Mouse (Mus musculus) mature B cell (primary cell): ENCODE measurements around the gene H2-DMb1.

Source experiments
- in situ Hi-C: fragments of 300-500 bp; cut with MboI; formaldehyde crosslinking; loops from 2 replicates; pipeline ENCODE4 v1.14.3; 2019

Gene H2-DMb1

DNA sequence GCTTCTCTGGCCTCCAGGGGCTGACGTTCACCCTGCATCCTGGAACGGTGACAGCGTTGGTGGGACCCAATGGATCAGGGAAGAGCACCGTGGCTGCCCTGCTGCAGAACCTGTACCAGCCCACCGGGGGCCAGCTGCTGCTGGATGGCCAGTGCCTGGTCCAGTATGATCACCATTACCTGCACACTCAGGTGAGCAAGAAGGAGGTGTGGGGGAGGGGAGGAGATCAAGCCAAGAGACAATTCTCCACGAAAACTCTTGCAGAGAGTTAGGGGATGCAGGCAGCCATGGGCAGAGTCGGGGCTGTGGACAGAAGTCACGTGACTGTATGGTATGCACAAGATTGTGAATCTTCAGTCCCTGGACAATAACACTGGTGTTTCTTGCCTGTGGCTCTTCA is 40.6 kb downstream of the H2-DMb1 start:
- in situ Hi-C loops = loop anchor here (25.0 kb wide), 1 partner anchor 394 kb away; the partner anchor contains the start of genes Ager, Gpsm3 and Pbx2

DNA sequence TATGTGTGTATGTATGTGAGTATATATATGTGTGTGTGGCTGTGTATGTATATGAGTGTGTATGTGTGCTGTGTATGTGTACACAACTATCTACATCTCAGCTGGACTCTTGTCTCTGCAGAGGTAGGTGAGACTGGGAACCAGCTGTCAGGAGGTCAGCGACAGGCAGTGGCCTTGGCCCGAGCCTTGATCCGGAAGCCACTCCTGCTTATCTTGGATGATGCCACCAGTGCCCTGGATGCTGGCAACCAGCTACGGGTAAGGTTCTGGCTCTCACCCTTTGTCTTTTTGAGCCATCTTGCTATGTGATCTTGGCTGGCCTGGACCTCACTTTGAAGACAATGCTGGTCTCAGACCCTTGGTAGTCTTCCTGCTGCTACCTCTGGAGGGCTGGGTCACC is 41.9 kb downstream of the H2-DMb1 start:
- in situ Hi-C loops = loop anchor here (25.0 kb wide), 1 partner anchor 393 kb away; the partner anchor contains the start of genes Ager, Gpsm3 and Pbx2

DNA sequence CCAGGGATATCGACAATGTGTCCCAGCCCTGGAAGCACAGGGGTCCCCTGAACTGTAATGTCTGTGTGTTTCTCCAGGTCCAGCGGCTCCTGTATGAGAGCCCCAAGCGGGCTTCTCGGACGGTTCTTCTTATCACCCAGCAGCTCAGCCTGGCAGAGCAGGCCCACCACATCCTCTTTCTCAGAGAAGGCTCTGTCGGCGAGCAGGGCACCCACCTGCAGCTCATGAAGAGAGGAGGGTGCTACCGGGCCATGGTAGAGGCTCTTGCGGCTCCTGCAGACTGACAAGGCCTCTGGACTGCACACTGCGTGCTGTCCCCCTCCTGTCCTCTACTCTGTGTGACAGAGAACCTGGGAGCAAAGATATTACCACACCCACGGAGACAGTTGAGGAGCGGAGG is 43.6 kb downstream of the H2-DMb1 start:
- in situ Hi-C loops = loop anchor here (25.0 kb wide), 1 partner anchor 391 kb away; the partner anchor contains the start of genes Ager, Gpsm3 and Pbx2

DNA sequence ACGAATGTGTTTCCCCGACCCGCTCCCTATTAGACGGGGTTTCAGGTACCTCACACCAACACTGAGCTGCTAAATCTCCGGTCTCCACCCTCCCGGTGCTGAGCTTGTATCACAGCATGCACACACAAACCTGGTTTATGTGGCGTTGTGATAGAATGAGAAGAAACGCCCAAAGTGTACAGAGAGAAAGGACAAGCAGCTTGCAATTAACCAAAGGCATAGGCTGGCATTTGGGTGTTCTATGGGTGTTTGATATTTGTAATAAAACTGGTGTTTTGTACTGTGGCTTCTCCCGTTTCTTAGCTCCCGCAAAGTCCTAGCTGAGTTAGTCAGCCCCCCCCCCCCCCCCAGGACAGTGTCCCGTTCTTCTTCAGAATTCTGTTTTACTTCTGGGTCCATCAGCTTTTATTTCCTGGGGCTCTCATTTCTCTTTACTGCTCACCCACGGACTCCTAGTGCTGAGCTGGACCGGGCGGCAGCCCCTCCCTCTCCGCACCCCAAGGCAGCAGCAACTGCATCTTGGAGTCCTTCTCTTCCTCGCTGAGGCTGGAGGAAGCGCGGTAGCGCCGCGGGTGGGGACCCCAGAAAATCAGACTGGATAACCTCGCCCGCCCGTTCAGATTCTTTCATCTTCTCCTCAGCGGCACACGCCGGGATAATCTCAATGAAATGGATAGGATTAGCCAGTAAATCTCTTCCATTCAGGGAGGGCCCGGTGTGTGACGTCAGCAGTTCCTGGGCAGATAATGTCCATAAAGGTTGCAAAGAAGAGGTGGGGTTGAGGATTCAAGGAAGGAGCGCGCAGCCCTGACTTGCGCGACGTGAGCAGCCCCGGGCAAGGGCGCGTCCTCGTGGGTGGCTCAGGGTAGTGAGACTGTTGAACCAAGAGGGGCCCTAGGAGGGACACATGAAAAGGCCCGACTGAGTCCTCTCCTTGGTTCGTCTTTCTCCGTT is 44.3 kb downstream of the H2-DMb1 start, which contains the start of gene Psmb8:
TSS of gene Psmb8 (plus strand) at position 781 of the 954 bp plus-strand sequence.
- in situ Hi-C loops = loop anchor here (25.0 kb wide), 1 partner anchor 390 kb away; the partner anchor contains the start of genes Ager, Gpsm3 and Pbx2

DNA sequence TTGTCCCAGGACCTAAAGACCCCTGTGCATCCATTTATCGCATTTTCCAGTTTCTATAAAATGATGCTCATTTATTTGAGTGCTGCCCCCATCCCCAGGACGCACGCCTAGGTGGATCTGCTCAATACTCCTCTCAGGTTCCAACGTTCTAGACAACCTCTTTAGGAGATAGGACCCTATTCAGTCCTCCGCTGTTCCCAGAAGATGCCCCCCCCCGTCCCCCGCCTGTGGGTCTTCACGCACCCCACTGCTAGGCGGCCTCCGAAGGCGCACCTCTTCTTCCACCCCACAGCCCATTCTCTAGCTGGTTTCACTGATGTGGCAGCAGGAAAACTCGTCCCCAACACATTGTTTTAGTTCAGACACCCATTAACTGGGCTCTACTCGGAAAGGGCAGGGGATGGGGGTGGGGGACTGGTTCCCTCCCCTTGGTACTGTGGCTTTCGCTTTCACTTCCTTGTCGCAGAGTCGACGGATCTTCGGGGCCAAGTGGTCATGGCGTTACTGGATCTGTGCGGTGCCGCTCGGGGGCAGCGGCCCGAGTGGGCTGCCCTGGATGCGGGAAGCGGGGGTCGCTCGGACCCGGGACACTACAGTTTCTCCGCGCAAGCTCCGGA is 45.1 kb downstream of the H2-DMb1 start:
- in situ Hi-C loops = loop anchor here (25.0 kb wide), 1 partner anchor 389 kb away; the partner anchor contains the start of genes Ager, Gpsm3 and Pbx2

DNA sequence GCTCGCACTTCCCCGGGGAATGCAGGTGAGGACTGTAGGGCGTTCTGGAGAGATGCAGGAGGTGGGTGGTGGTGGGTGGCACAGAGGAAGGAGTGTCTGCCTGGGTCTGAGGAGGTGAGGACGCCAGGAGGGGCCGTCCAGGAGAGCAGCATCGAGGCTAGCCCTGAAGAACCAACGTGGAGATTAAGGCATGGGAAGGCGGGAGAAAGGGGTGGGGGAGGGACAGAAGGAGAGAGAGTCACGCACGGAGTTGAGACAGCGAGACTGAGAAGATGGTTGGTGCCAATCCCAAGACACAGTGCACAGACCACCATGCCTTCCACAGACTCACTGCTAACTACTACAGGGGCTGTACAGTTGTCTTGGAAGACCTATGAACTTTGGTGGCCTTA is 45.6 kb downstream of the H2-DMb1 start:
- in situ Hi-C loops = loop anchor here (25.0 kb wide), 1 partner anchor 389 kb away; the partner anchor contains the start of genes Ager, Gpsm3 and Pbx2

DNA sequence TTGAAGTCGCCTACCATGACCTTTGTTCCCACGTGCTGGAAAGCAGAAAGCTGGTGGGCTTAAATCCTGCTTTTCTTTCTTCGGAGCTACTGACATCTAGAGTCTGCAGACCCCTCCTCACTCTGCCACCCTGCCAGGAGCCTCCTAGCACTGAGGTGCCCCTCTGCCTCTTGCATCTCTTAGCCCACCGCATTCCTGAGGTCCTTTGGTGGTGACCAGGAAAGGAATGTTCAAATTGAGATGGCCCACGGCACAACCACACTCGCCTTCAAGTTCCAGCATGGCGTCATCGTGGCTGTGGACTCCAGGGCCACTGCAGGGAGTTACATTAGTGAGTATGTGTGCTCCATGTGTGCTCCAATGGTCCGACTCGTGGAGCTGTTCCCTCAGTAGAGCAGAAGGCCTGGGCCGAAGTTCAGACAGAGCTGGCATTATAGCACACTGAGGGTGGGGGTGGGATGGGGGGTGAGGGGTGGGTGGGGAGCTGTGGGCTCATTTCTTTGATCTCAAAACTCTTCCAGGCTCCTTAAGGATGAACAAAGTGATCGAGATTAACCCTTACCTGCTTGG is 46.3 kb downstream of the H2-DMb1 start:
- in situ Hi-C loops = loop anchor here (25.0 kb wide), 1 partner anchor 388 kb away; the partner anchor contains the start of genes Ager, Gpsm3 and Pbx2

DNA sequence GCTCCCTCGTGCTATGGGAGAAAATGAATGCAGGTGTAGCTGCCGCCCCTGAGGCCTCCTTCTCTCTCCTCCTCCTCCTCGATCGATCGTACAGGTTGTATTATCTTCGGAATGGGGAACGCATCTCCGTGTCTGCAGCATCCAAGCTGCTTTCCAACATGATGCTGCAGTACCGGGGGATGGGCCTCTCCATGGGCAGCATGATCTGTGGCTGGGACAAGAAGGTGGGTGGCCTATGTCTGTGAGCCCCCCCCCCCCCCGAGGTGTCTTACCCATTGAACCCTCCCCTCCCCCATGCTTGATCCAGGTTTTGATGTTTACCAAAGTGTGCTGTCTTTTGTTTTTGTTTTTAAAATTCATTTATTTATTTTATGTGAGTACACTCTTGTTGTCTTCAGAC is 47.2 kb downstream of the H2-DMb1 start:
- in situ Hi-C loops = no loop called here

DNA sequence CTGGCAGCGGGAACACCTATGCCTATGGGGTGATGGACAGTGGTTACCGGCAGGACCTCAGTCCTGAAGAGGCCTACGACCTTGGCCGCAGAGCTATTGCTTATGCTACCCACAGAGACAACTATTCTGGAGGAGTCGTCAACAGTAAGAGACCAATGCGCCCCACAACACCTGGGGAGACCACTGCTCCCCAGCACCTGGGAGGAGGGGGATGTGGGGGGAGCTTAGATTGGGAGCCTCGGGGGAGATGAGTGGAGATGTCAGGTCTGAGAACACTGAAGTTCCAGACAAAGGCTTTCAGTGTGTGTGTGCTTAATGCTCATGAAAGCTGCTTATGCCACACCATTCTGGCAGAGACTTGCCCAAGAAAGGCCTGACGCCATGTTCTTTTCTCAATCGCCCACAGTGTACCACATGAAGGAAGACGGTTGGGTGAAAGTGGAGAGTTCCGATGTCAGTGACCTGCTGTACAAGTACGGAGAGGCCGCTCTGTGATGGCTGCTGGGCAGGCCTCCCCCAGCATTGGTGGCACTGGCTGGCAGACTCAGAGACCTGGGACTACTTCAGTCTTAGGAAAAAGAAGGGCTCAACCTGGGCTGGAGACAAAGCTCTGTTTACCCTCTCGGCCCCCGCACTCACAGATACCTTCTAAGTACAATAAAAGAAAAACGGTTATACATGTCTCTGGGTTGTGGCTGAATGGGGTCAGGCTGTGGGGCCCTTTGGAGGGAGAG is 48.1 kb downstream of the H2-DMb1 start:
- in situ Hi-C loops = no loop called here

DNA sequence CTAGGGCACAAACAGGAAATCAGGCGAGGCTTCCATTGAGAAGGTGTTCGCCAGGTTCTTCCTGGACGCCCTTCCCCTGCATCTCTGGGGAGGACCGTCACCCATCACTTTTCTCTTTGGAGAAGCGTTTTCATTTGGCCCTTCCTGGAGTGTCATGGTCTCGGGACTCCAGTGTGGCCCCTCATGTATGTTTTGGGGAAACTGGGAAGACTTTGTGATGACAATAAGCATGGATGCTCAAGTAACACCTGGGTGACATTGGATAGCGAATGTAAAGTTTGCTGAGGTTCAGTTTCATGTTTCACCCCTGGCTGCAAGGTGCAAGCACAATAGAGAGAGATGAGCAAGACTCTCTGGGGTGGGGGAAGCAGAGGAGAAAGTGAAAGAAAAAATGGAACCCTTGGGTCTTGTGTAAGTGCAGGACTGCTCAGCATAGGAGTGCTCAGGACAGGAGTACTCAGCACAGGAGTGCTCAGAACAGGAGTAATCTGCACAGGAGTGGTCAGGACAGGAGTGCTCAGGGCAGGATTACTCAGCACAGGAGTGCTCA is 48.7 kb downstream of the H2-DMb1 start:
- in situ Hi-C loops = no loop called here

DNA sequence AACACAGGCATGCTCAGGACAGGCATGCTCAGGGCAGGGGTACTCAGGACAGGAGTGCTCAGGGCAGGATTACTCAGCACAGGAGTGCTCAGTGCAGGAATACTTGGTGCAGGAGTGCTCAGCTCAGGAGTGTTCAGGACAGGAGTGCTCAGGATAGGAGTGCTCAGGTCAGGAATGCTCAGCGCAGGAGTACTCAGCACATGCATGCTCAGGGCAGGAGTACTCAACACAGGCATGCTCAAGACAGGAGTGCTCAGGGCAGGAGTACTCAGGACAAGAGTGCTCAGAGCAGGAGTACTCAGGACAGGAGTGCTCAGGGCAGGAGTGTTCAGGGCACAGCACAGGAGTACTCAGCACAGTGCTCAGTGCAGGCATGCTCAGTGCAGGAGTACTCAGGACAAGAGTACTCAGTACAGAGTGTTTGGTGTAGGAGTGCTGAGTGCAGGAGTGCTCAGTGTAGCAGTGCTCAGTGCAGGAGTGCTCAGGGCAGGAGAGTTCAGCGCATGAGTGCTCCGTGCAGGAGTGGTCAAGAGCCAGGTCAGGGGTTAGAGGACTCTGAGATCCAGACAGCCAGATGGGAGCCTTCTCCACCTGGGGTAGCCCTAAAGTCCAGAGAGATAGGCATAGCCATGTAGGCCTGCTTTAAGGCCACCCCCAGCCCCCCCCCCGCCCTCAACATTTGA is 50.0 kb downstream of the H2-DMb1 start:
- in situ Hi-C loops = no loop called here

DNA sequence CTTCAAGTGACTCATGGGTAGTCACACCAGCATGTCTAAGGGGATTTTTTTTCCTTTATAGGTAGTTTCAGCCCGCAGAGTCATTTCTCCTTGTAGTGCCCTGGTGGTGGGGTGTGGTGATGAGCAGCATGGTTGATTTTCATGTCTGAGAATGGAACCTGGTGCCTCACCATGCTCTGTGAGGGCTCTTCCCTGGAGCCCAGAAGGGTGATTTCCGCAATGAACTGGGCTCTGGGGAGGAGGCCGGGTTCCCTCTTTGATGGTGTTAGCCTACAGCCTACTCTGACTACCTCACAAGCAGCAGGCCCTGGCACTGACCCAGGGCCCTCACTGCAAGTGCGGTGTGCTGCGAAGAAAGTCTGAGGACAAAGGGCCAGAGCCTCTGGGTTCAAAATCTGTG is 50.6 kb downstream of the H2-DMb1 start, which contains the start of gene Tap2:
TSS of gene Tap2 (plus strand) at position 84 of the 400 bp plus-strand sequence.
- in situ Hi-C loops = no loop called here

DNA sequence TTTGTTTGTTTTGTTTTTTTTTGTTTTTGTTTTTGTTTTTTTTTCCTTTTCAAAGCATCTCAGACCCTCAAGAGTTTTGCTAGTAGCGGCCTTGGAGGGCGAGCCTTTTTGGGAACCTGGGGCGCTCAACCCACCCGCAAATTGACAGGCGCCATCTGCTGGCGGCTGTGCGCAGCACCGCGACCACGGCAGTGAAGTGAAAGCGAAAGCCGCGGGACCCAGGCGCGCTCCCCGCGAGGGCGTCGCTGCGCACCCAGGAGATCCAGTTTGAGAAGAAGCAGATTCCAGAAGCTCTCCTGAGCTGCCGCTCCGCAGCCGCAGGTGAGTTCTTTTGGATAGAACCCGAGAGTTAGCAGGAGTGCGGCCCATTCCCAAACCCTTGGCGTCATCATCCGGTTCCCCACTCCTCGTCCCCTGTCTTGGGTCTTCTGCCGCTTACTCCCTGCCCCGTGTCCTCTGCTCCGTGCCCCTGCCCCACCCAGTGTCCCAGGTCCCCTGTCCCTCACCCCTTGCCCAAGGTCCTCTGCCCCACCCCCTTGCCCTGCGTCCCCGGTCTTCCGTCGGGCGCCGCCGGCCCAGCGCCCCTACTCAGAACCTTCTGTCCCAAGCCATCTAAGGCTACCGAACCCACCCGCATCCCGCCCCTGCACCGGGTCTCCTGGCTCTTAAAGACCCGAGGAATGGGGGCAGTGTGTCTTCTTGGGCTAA is 51.6 kb downstream of the H2-DMb1 start:
- in situ Hi-C loops = no loop called here

DNA sequence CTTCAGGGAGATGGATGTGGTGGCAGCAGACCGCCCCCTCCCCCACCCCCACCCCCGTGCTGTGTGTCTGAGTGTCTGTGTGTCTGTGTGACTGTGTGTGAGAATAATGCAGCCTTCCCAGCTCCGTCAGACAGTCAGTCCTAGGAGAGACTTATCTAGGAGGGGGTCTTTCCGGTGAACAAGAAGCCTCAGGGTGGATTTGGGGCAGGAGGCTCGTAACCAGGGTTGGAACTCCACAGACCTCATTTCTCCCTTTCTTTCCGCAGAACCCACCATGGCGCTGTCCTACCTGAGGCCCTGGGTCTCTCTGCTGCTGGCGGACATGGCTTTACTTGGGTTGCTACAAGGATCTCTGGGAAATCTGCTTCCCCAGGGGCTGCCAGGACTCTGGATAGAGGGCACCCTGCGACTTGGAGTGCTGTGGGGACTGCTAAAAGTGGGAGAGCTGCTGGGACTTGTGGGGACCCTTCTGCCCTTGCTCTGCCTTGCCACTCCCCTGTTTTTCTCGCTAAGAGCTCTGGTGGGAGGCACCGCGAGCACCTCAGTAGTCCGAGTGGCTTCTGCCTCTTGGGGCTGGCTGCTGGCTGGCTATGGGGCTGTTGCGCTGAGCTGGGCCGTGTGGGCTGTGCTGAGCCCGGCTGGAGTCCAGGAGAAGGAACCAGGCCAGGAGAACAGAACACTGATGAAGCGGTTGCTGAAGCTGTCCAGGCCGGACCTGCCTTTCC is 52.3 kb downstream of the H2-DMb1 start:
- in situ Hi-C loops = no loop called here

DNA sequence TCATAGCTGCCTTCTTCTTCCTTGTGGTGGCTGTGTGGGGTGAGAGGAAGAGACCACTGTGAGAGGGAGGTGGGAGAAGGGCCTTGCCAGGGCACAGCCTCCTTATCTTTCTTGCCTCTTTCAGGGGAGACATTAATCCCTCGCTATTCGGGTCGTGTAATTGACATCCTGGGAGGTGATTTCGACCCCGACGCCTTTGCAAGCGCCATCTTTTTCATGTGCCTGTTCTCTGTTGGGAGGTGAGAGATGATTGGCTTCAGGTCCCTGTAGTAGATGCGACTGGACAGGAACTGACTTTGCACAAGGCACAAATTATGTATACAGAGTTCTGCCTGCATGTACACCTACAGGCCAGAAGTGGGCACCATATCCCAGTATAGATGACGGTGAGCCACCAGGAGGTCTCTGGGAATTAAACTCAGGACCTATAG is 52.9 kb downstream of the H2-DMb1 start:
- in situ Hi-C loops = no loop called here

DNA sequence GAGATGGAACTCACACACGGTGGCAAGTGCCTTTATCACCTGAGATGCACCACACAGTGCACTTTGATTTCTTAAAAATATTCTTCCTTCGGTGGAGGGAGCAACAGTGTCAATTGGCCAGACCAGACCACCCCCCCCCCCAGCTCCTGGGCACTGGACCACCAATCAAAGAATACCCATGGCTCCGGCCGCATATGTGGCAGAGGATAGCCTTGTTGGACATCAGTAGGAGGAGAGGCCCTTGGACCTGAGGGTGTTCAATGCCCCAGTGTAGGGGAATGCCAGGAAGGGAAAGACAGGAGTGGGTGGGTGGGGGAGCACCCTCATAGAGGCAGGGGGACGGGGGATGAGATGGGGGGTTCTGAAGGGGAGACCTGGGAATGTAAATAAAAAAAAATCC is 53.9 kb downstream of the H2-DMb1 start:
- in situ Hi-C loops = no loop called here

DNA sequence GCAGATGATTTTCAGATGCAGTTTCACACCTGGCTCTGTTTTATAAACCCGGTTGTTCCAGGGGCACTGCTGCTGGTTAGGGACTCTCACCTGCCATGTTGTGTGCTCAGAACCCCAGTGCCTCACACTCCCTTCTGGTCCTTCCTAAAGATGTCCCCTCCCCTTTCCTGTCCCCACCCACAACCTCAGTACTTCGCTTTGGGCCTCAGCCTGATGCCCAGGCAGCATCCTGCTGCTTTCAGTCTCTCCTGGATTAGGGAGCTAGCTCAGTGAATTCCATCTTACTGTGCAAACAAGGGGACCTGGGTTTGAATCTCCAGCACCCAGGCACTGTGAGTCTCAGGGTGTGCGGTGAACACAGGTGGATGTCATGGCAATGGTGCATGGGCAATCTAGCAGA is 54.6 kb downstream of the H2-DMb1 start:
- in situ Hi-C loops = no loop called here

DNA sequence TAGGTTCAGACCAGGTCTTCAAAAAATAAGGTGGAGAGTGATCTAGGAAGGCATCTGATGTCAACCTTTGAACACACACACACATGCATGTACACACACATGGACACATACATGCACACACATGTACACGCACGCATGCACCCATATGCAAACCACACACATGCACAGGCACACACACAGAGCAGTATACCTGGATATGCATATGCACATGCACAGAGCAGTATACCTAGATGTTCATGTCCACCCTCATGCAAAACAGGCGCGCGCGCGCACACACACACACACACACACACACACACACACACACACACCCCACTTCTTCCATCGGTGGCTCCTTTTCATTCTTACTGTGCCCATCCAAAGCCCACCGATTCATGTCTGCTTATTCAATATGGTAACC is 55.0 kb downstream of the H2-DMb1 start:
- in situ Hi-C loops = no loop called here

DNA sequence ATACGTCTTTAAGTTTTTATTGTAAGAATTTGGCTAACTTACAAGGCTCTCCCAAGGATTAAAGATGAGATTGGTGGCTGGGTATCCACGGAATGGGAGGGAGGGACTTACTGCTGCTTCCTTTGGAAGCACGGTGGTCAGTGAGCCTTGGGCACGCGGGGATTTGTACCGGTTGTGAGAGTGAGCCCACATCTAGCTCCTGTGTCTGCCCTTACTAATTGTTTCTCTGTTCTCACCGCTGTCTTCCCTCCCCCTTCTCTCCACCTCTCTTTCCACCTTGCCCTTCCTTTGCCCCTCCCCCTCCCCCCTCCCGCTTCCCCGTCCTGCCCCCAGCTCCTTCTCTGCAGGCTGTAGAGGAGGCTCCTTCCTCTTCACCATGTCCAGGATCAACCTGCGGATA is 55.5 kb downstream of the H2-DMb1 start:
- in situ Hi-C loops = no loop called here
